Mouse (Mus musculus) MEL (cell line): ENCODE measurements at regions not wholly inside any gene's neighbourhood (a gene's known extent, or its start where the extent isn't known, plus 50 kb on each side); places are given as distances from the start of the nearest gene placed in this dataset.

Experiments
- DNase-seq: peaks from one replicate; pipeline ENCODE4 v3.0.0; 2011; ENCODE audit warnings: low read depth, low spot score
- H3K27ac ChIP-seq: 2 replicates; pipeline ENCODE4 v1.5.1; 2012; ENCODE audit warnings: low read depth, mild to moderate bottlenecking, control low read depth, low read length, moderate library complexity; ENCODE audit not compliant: control insufficient read depth
- H3K27me3 ChIP-seq, 2 experiments: fragments of 150-350 bp in 1 of 2; sonication (generic) in 1 of 2; 2 replicates each; pipeline ENCODE4 v1.6.1; 2012; ENCODE audit warnings: low read length in 2 of 2, mild to moderate bottlenecking in 2 of 2, improper control_type of control experiment in 1 of 2, moderate library complexity in 1 of 2; ENCODE audit not compliant: insufficient read depth in 2 of 2, control insufficient read depth in 1 of 2
- H3K36me3 ChIP-seq, 2 experiments: 2 replicates each; pipeline ENCODE4 v1.6.1; 2012 to 2014; ENCODE audit warnings: low read length in 2 of 2, improper control_type of control experiment in 1 of 2, inconsistent platforms in 1 of 2, mild to moderate bottlenecking in 1 of 2; ENCODE audit not compliant: insufficient read depth in 2 of 2, control insufficient read depth in 1 of 2
- H3K4me1 ChIP-seq, 2 experiments: fragments of 150-350 bp in 1 of 2; sonication (generic) in 1 of 2; 2 replicates each; pipeline ENCODE4 v1.6.1; 2012; ENCODE audit warnings: low read length in 2 of 2, improper control_type of control experiment in 1 of 2, mild to moderate bottlenecking in 1 of 2; ENCODE audit not compliant: insufficient read depth in 2 of 2, control insufficient read depth in 1 of 2
- H3K4me3 ChIP-seq, 2 experiments: fragments of 150-350 bp in 1 of 2; sonication (generic) in 1 of 2; 2 replicates each; pipeline ENCODE4 v1.5.1; 2012; ENCODE audit warnings: low read depth in 2 of 2, low read length in 2 of 2, mild to moderate bottlenecking in 2 of 2, moderate library complexity in 2 of 2, control low read depth in 1 of 2, improper control_type of control experiment in 1 of 2; ENCODE audit not compliant: control insufficient read depth in 1 of 2, insufficient read depth in 1 of 2
- H3K79me2 ChIP-seq: 2 replicates; pipeline ENCODE4 v1.6.1; 2012; ENCODE audit warnings: mild to moderate bottlenecking, low read length, moderate library complexity; ENCODE audit not compliant: control insufficient read depth, poor library complexity, insufficient read depth
- H3K9ac ChIP-seq: 2 replicates; pipeline ENCODE4 v1.6.1; 2012; ENCODE audit warnings: low read depth, mild to moderate bottlenecking, control low read depth, low read length, moderate library complexity; ENCODE audit not compliant: control insufficient read depth, poor library complexity, severe bottlenecking
- H3K9me3 ChIP-seq: fragments of 150-350 bp; sonication (generic); replicated peaks from 2 replicates; pipeline ENCODE4 v1.6.1; 2012; ENCODE audit warnings: mild to moderate bottlenecking, low read length, improper control_type of control experiment, moderate library complexity; ENCODE audit not compliant: insufficient read depth
- BHLHE40 ChIP-seq: IDR thresholded peaks from 2 replicates; pipeline ENCODE4 v1.6.1; 2012; ENCODE audit warnings: low read depth, mild to moderate bottlenecking, inconsistent platforms, low read length, improper control_type of control experiment, borderline replicate concordance
- ELF1 ChIP-seq: IDR thresholded peaks from 2 replicates; pipeline ENCODE4 v1.6.1; 2014; ENCODE audit warnings: low read depth, mild to moderate bottlenecking, inconsistent platforms, low read length, improper control_type of control experiment, moderate library complexity
- ETS1 ChIP-seq: IDR thresholded peaks from 2 replicates; pipeline ENCODE4 v1.6.1; 2012; ENCODE audit warnings: low read depth, mild to moderate bottlenecking, inconsistent platforms, low read length, improper control_type of control experiment, moderate library complexity
- GABPA ChIP-seq: IDR thresholded peaks from 2 replicates; pipeline ENCODE4 v1.6.1; 2012; ENCODE audit warnings: low read depth, mild to moderate bottlenecking, inconsistent platforms, low read length, improper control_type of control experiment, moderate library complexity
- HCFC1 ChIP-seq: IDR thresholded peaks from 2 replicates; pipeline ENCODE4 v1.6.1; 2012; ENCODE audit warnings: low read depth, mild to moderate bottlenecking, inconsistent platforms, low read length, improper control_type of control experiment, moderate library complexity
- JUND ChIP-seq: IDR thresholded peaks from 2 replicates; pipeline ENCODE4 v1.6.1; 2011; ENCODE audit warnings: low read depth, mild to moderate bottlenecking, improper control_type of control experiment, low read length
- KAT2A ChIP-seq: conservative IDR thresholded peaks from 2 replicates; pipeline ENCODE4 v1.6.1; 2012; ENCODE audit warnings: low read depth, low read length, improper control_type of control experiment, inconsistent platforms
- MAFK ChIP-seq: IDR thresholded peaks from 2 replicates; pipeline ENCODE4 v1.6.1; 2011; ENCODE audit warnings: low read depth, mild to moderate bottlenecking, low read length, improper control_type of control experiment, borderline replicate concordance
- MAZ ChIP-seq: IDR thresholded peaks from 2 replicates; pipeline ENCODE4 v1.6.1; 2012; ENCODE audit warnings: low read depth, mild to moderate bottlenecking, inconsistent platforms, low read length, improper control_type of control experiment
- MEF2A ChIP-seq: IDR thresholded peaks from 2 replicates; pipeline ENCODE4 v1.6.1; 2014; ENCODE audit warnings: low read depth, mild to moderate bottlenecking, inconsistent platforms, low read length, improper control_type of control experiment; ENCODE audit not compliant: poor library complexity, insufficient replicate concordance, severe bottlenecking; ENCODE audit errors: extremely low read depth
- MXI1 ChIP-seq: IDR thresholded peaks from 2 replicates; pipeline ENCODE4 v1.6.1; 2011; ENCODE audit warnings: mild to moderate bottlenecking, low read depth, low read length, improper control_type of control experiment
- MYB ChIP-seq: IDR thresholded peaks from 2 replicates; pipeline ENCODE4 v1.6.1; 2011; ENCODE audit warnings: mild to moderate bottlenecking, low read depth, low read length, improper control_type of control experiment
- MYC ChIP-seq: IDR thresholded peaks from 2 replicates; pipeline ENCODE4 v1.6.1; 2011; ENCODE audit warnings: low read depth, mild to moderate bottlenecking, low read length, improper control_type of control experiment, moderate library complexity
- POLR2A ChIP-seq, 2 experiments: IDR thresholded peaks; 2 replicates each; pipeline ENCODE4 v1.6.1; 2011 to 2012; ENCODE audit warnings: low read length in 2 of 2, mild to moderate bottlenecking in 2 of 2, control low read depth in 1 of 2, improper control_type of control experiment in 1 of 2, low read depth in 1 of 2, moderate library complexity in 1 of 2; ENCODE audit not compliant: control insufficient read depth in 1 of 2, insufficient read depth in 1 of 2, poor library complexity in 1 of 2
- POLR2AphosphoS2 ChIP-seq: IDR thresholded peaks from 2 replicates; pipeline ENCODE4 v1.6.1; 2011; ENCODE audit warnings: low read length, improper control_type of control experiment
- POLR2AphosphoS5 ChIP-seq: IDR thresholded peaks from 2 replicates; pipeline ENCODE4 v1.6.1; 2012; ENCODE audit warnings: low read depth, borderline replicate concordance, mild to moderate bottlenecking, inconsistent platforms, low read length, moderate library complexity, mixed read lengths
- RAD21 ChIP-seq: IDR thresholded peaks from 2 replicates; pipeline ENCODE4 v1.6.1; 2011; ENCODE audit warnings: mild to moderate bottlenecking, low read depth, low read length, improper control_type of control experiment
- SIN3A ChIP-seq: IDR thresholded peaks from 2 replicates; pipeline ENCODE4 v1.6.1; 2012; ENCODE audit warnings: low read length, improper control_type of control experiment, inconsistent platforms
- TAL1 ChIP-seq: IDR thresholded peaks from 2 replicates; pipeline ENCODE4 v1.6.1; 2012; ENCODE audit warnings: mild to moderate bottlenecking, inconsistent platforms, low read length, moderate library complexity, mixed read lengths
- TBP ChIP-seq: IDR thresholded peaks from 2 replicates; pipeline ENCODE4 v1.8.0; 2011; ENCODE audit warnings: low read depth, low read length, improper control_type of control experiment
- ZKSCAN1 ChIP-seq: IDR thresholded peaks from 2 replicates; pipeline ENCODE4 v1.6.1; 2012; ENCODE audit warnings: low read depth, mild to moderate bottlenecking, inconsistent platforms, low read length, improper control_type of control experiment, moderate library complexity

DNA sequence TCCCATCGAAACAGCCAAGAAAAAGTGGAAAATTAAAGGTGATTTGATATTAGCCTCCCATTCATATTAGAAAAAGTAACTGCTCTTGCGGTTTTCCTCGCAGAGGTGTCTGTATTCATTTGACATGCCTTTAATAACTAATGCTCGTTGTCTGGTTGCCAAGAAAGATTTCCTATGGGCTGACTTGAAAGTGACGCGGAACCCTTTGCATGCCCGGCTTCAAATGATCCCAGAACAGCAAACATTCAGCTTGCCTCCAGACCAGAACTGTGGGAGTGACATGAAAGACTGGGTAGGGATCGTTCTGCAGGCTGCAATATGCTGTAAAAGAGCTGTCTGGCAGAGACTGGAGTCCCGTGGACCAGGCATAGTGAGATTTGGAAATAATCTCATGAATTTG lies 81.9 kb upstream of the Pkdcc start:
- Histone ChIP-seq H3K9ac (no peak overlapping the region), H3K4me3 (no peak overlapping the region), H3K9me3 (no peaks in the 10 kb centered on the region), H3K36me3 (no peaks in the 10 kb centered on the region), H3K79me2 (no peaks in the 10 kb centered on the region), H3K27ac (no peak overlapping the region), H3K4me1 (no peaks in the 10 kb centered on the region), H3K27me3 (no peaks in the 10 kb centered on the region; a peak in 2 of 4 replicates)
- TF ChIP-seq HCFC1 (no peak), ELF1 (no peak), POLR2A (IDR thresholded peaks at IDR 0.05; ENCODE audit: control insufficient read depth in 1 of 2, insufficient read depth in 1 of 2, low read depth in 1 of 2, low read length in 2 of 2, poor library complexity in 1 of 2) (no peak), MYC (no peak), RAD21 (no peak)
- DNase-seq: no peak

DNA sequence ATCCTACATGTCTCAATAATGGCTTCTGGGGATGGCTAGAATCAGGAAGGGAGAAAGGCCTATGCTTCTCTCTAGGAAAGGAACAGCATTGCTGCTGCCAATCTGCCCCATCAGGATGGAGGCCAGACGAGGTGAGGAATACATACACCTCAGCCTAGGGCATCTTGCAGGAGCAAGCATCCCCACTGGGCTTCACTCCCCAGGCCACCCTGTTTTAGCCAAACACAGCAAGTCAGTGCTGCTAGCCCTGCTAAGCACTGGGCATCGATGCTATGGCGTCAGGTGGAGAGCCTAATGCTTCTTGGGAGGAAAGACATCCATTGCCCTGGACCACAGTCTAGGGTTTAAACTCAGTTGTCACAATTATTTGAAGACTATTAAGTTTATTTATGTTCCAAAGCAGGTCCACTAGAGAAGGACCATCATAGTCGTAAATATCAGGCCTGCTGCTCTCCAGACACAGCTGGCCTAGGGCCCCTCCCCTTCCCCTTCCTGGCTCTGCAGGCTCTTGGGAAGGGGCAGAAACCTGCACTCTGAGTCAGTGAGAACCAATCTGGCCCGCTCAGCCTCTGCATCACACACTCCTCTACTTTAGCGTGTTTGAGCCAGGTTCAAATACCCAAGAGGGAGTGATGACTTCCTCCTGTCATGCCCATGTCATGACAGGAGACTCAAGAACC lies 79.5 kb upstream of the Pkdcc start:
- H3K9ac ChIP-seq: no peak overlapping the region
- H3K9me3 ChIP-seq: no peaks in the 10 kb centered on the region
- TF ChIP-seq MYB: no peak
- no peak for TF ChIP-seq ELF1
- no peak for TF ChIP-seq MXI1
- TF ChIP-seq ZKSCAN1: no peak
- no peak for TF ChIP-seq POLR2AphosphoS2
- no peak for TF ChIP-seq MAZ
- no peak for TF ChIP-seq KAT2A
- TF ChIP-seq ETS1: no peak
- no peak for TF ChIP-seq SIN3A
- TF ChIP-seq BHLHE40: no peak
- no peak for TF ChIP-seq POLR2AphosphoS5
- no peak for TF ChIP-seq RAD21
- TF ChIP-seq GABPA: no peak
- no peak for TF ChIP-seq MEF2A
- TF ChIP-seq MAFK: no peak
- no peak for TF ChIP-seq MYC
- TF ChIP-seq TBP: no peak
- no peak for TF ChIP-seq TAL1
- no peak for TF ChIP-seq JUND
- TF ChIP-seq, all 39 proteins: peak for 0
- Histone ChIP-seq H3K36me3 (no peaks in the 10 kb centered on the region), H3K4me1 (no peaks in the 10 kb centered on the region), H3K27ac (no peak overlapping the region), H3K4me3 (no peak overlapping the region), H3K79me2 (no peaks in the 10 kb centered on the region), H3K27me3 (no peaks in the 10 kb centered on the region; a peak in 2 of 4 replicates)
- no peak for DNase-seq
